Mouse (Mus musculus) ES-CJ7 (cell line): ENCODE measurements at regions not wholly inside any gene's neighbourhood (a gene's known extent, or its start where the extent isn't known, plus 50 kb on each side); places are given as distances from the start of the nearest gene placed in this dataset.

Experiments
- DNase-seq: peaks from one replicate; pipeline ENCODE4 v3.0.0; 2011; ENCODE audit warnings: low read depth, low spot score

DNA sequence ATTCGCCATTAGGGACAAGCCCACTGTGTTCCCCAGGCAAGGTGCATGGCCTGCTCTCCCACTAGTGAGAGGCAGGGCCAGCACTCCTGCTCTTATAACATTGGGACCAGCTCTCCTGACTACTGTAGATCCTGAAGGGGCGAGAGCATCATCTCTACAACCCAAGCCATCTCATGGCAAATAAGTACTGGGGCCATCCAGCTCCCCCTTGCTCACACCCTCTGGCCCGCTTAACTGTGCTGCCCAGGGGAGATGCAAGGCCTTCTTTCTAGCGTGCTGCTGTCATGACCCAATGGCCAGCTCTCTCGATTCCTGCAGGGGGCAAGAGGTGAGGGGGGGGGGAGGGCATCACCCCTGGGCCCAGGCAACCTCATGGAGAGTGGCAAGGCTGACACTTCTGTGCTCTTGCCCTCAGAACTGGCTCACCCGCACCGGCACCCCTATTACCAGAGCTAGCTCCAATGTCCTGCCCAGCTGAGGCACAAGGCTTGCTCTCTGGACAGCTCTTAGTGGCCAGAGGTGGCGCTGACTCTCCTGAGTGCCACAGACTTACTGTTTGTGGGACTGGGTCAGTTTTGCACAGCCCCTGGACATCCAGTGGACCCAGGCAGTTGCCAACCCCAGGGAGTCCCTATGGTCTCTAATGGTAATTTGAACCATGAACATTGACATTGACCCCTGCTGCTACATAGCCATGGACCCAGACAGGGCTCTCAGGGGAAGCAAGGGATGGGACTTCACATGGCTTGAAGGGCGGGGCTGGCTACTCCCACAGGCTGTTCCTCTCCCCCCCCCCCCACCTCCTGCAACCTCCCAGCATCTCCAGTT, 448.2 kb downstream of the Tdrd3 start:
- no peak for DNase-seq

DNA sequence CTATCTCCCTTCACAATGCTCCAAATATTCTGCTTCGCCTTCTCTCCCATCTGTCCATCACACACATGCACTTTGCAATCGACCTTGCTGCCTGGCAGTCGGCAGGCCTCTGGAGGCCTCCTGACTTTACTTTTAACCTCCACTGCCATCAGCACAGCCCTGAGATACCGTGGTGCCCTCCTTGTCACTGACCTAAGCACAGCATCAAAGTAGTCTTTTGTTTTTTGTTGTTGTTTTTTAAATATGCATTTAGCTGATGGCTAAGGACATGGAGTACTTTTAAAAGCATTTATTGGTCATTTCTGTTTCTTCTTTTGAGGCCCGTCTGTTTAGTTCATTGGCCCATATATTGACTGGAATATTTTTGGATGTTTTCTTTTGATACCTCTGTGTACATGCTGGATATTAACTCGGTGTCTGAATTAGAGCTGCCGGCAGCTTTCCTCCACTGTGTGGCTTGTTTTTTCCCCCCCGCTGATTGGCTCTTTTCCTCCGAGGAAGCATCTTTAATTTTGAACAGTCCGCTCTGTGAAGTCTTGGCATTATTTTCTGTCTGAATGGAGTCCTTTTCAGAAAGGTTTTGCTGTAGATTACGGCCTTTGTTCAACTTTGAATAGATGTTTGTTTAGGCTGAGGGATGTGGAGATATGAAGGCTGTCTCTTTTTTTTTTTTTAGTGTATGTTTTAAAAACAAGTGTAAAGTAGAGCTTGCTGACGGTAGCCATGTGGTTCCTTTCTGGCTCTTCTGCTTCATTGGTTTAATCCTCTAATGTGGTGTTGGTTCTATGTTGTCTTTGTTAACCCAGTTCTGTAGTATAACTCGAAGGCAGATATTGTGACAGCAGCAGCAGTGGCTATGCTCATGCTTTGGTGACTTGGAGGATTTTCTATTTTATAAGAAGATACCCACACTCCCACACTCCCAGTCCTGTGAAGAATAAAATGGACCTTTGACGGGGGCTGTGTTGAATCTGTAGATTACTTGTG, 449.1 kb downstream of the Tdrd3 start:
- no peak for DNase-seq

DNA sequence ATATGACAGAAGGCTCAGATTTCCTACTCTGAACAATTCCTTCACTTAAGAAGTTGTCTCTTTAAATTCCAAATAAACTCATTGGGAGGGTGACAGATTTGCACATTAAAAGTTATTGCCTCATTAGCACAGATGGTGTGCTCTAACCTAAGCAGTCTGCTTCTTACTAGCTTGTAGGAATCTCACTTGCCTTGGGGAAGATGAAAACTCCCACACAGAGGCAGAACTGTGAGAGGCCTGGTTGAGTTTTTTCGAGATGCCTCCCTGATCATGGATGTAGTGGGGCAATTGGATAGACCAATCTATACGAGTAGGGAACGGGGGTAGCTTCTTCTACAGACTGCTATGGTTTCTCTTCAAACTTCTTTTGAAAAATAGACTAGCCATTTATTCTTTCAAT, 485.3 kb downstream of the Tdrd3 start:
- DNase-seq = no peak

DNA sequence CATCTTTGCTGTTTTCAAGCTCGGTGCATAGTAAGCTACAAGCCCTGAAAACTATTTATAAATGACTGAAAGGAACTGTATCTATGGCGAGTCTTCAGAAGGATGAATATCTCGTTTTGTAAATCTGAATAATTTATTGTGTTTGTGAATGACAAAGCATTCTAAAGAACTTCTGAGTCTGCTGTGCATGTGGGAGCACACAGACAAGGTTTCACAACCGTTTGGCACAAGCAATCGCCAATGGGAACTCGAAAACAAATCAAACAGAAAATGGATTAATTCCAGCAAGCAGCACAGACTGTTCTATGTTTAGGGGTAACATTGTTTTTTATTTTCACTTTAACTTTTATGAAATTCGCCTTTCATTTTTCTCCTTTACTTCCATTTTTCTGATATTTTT, 486.0 kb downstream of the Tdrd3 start:
- no peak for DNase-seq
